Mouse (Mus musculus) CH12.LX (cell line): ENCODE measurements around the gene Tll2. TPM values are rescaled to one million over a fixed set of nuclear protein-coding genes. Genes with fewer than 3 reads are reported as not detected.

Source experiments
- DNase-seq: peaks from one replicate; pipeline ENCODE4 v3.0.0-alpha.2; 2013; ENCODE audit errors: extremely low read depth
- H3K27ac ChIP-seq: 2 replicates; pipeline ENCODE4 v1.5.1; 2012; ENCODE audit warnings: low read depth, mild to moderate bottlenecking, control low read depth, moderate library complexity; ENCODE audit not compliant: insufficient read depth
- H3K27me3 ChIP-seq: replicated peaks from 2 replicates; pipeline ENCODE3; 2012; ENCODE audit warnings: inconsistent platforms
- H3K36me3 ChIP-seq, 2 experiments: replicated peaks in 1 of 2; 2 replicates each; pipeline versions ENCODE3 to v1.6.1; 2012; ENCODE audit warnings: inconsistent platforms in 1 of 2, low read length in 1 of 2, mild to moderate bottlenecking in 1 of 2, mixed read lengths in 1 of 2, moderate library complexity in 1 of 2; ENCODE audit not compliant: control insufficient read depth in 1 of 2, insufficient read depth in 1 of 2
- H3K4me1 ChIP-seq, 2 experiments: 2 replicates each; pipeline ENCODE4 v1.6.1; 2012; ENCODE audit warnings: inconsistent platforms in 1 of 2, moderate library complexity in 1 of 2; ENCODE audit not compliant: insufficient read depth in 2 of 2, control insufficient read depth in 1 of 2
- H3K4me2 ChIP-seq: 2 replicates; pipeline ENCODE4 v1.6.1; 2012; ENCODE audit warnings: low read depth, mild to moderate bottlenecking, control low read depth; ENCODE audit not compliant: poor library complexity, insufficient read depth, severe bottlenecking
- H3K4me3 ChIP-seq, 3 experiments: fragments of 150-350 bp in 1 of 3; sonication (generic) in 1 of 3; replicated peaks in 1 of 3; 2 replicates each; pipeline versions ENCODE3 to v1.5.1; 2011 to 2012; ENCODE audit warnings: low read depth in 2 of 3, low read length in 2 of 3, mild to moderate bottlenecking in 2 of 3, moderate library complexity in 2 of 3, control low read depth in 1 of 3, improper control_type of control experiment in 1 of 3, inconsistent platforms in 1 of 3, mixed read lengths in 1 of 3; ENCODE audit not compliant: poor library complexity in 1 of 3
- H3K79me2 ChIP-seq: replicated peaks from 2 replicates; pipeline ENCODE4 v1.6.1; 2012; ENCODE audit warnings: mild to moderate bottlenecking, moderate library complexity; ENCODE audit not compliant: control insufficient read depth, poor library complexity, insufficient read depth, severe bottlenecking; ENCODE audit errors: extremely low read depth
- H3K9ac ChIP-seq: 2 replicates; pipeline ENCODE4 v1.6.1; 2012; ENCODE audit warnings: low read depth, mild to moderate bottlenecking, control low read depth, moderate library complexity; ENCODE audit not compliant: insufficient read depth
- H3K9me3 ChIP-seq: replicated peaks from 2 replicates; pipeline ENCODE3; 2012; ENCODE audit warnings: low read length, inconsistent platforms, mixed read lengths
- CTCF ChIP-seq, 2 experiments: IDR thresholded peaks in 1 of 2; conservative IDR thresholded peaks in 1 of 2; 2 replicates each; pipeline ENCODE4 v1.5.1; 2011 to 2012; ENCODE audit warnings: low read depth in 2 of 2, low read length in 2 of 2, improper control_type of control experiment in 1 of 2, inconsistent platforms in 1 of 2, mild to moderate bottlenecking in 1 of 2, moderate library complexity in 1 of 2
- E2F4 ChIP-seq: IDR thresholded peaks from 2 replicates; pipeline ENCODE4 v1.6.1; 2011; ENCODE audit warnings: low read depth, low read length, improper control_type of control experiment; ENCODE audit not compliant: insufficient replicate concordance
- EP300 ChIP-seq: IDR thresholded peaks from 2 replicates; pipeline ENCODE4 v1.6.1; 2011; ENCODE audit warnings: low read length, improper control_type of control experiment
- HCFC1 ChIP-seq: IDR thresholded peaks from 2 replicates; pipeline ENCODE4 v1.6.1; 2012; ENCODE audit warnings: low read depth, mild to moderate bottlenecking, inconsistent platforms, low read length, improper control_type of control experiment
- IRF4 ChIP-seq: IDR thresholded peaks from 2 replicates; pipeline ENCODE4 v1.6.1; 2014; ENCODE audit warnings: low read depth, mild to moderate bottlenecking, inconsistent platforms, low read length, improper control_type of control experiment
- JUND ChIP-seq: conservative IDR thresholded peaks from 2 replicates; pipeline ENCODE4 v1.6.1; 2011; ENCODE audit warnings: low read depth, low read length, improper control_type of control experiment
- KAT2A ChIP-seq: IDR thresholded peaks from 2 replicates; pipeline ENCODE4 v1.6.1; 2012; ENCODE audit warnings: low read length, improper control_type of control experiment, inconsistent platforms; ENCODE audit not compliant: insufficient replicate concordance
- MAFK ChIP-seq: IDR thresholded peaks from 2 replicates; pipeline ENCODE4 v1.6.1; 2011; ENCODE audit warnings: low read length, improper control_type of control experiment; ENCODE audit not compliant: insufficient replicate concordance
- MEF2A ChIP-seq: IDR thresholded peaks from 2 replicates; pipeline ENCODE4 v1.6.1; 2014; ENCODE audit warnings: low read depth, mild to moderate bottlenecking, inconsistent platforms, low read length, improper control_type of control experiment, borderline replicate concordance
- NRF1 ChIP-seq: IDR thresholded peaks from 2 replicates; pipeline ENCODE4 v1.6.1; 2014; ENCODE audit warnings: low read depth, mild to moderate bottlenecking, inconsistent platforms, low read length, improper control_type of control experiment, moderate library complexity
- POLR2A ChIP-seq: IDR thresholded peaks from 2 replicates; pipeline ENCODE4 v1.6.1; 2011; ENCODE audit warnings: low read depth, mild to moderate bottlenecking, improper control_type of control experiment, low read length
- POLR2AphosphoS2 ChIP-seq: IDR thresholded peaks from 2 replicates; pipeline ENCODE4 v1.6.1; 2011; ENCODE audit warnings: low read depth, low read length, improper control_type of control experiment
- RAD21 ChIP-seq: IDR thresholded peaks from 2 replicates; pipeline ENCODE4 v1.6.1; 2011; ENCODE audit warnings: low read depth, mild to moderate bottlenecking, low read length, improper control_type of control experiment, moderate library complexity
- RCOR1 ChIP-seq: conservative IDR thresholded peaks from 2 replicates; pipeline ENCODE4 v1.6.1; 2012; ENCODE audit warnings: low read depth, mild to moderate bottlenecking, inconsistent platforms, low read length, improper control_type of control experiment
- TBP ChIP-seq: conservative IDR thresholded peaks from 2 replicates; pipeline ENCODE4 v1.6.1; 2011; ENCODE audit warnings: low read depth, low read length, improper control_type of control experiment
- UBTF ChIP-seq: IDR thresholded peaks from 2 replicates; pipeline ENCODE4 v1.6.1; 2012; ENCODE audit warnings: low read depth, mild to moderate bottlenecking, inconsistent platforms, low read length, improper control_type of control experiment, moderate library complexity
- USF1 ChIP-seq: IDR thresholded peaks from 2 replicates; pipeline ENCODE4 v1.6.1; 2014; ENCODE audit warnings: low read depth, mild to moderate bottlenecking, inconsistent platforms, low read length, improper control_type of control experiment
- ZKSCAN1 ChIP-seq: IDR thresholded peaks from 2 replicates; pipeline ENCODE4 v1.6.1; 2012; ENCODE audit warnings: low read depth, inconsistent platforms, low read length, improper control_type of control experiment, borderline replicate concordance
- dilution Hi-C: fragments of 300-500 bp; cut with MboI; formaldehyde crosslinking; loops from 2 replicates; pipeline ENCODE4 v1.14.3; 2020; ENCODE audit warnings: low sequenced_read_pairs; ENCODE audit not compliant: extremely low pct_unique_long_range_greater_than_20kb, extremely low pct_ligation_motif_present
- in situ Hi-C: fragments of 300-500 bp; cut with MboI; formaldehyde crosslinking; loops from 3 replicates; pipeline ENCODE4 v1.14.3; 2019; ENCODE audit warnings: low sequenced_read_pairs, low pct_ligation_motif_present, low pct_unique_long_range_greater_than_20kb, mixed read lengths
- polyA plus RNA-seq: library from polyadenylated mRNA; unstranded; fragments of >175 nt; gene quantifications from 2 replicates; pipeline ENCODE4 v1.2.1, GENCODE M21; 2012; ENCODE audit warnings: low read depth; ENCODE audit not compliant: insufficient read length
- total RNA-seq, 2 experiments: library from RNA; depleted of rRNA; stranded (reverse); fragments of 300-350 nt in 1 of 2; fragments of >200 nt in 1 of 2; gene quantifications; 2 replicates each; pipeline ENCODE4 v1.2.3; 2012 to 2014

Gene Tll2
- total and polyA plus RNA-seq, 3 experiments, result not detected

- DNase-seq, result no peak
- Histone ChIP-seq H3K27ac (no peak overlapping the region), H3K4me2 (no peak overlapping the region), H3K4me3 (no peak overlapping the region), H3K4me1 (no peaks in the 10 kb centered on the region)
- dilution Hi-C loops, result no loop called here
- TF ChIP-seq USF1 (no peak), UBTF (no peak), E2F4 (no peak), TBP (no peak), JUND (no peak), ZKSCAN1 (no peak), MAFK (no peak), IRF4 (no peak), POLR2AphosphoS2 (no peak), RCOR1 (no peak), NRF1 (no peak), POLR2A (no peak)
- TF ChIP-seq, all 38 proteins: peak for 0
- no peak overlapping the region for H3K9ac ChIP-seq
- in situ Hi-C loops, result no loop called here
- H3K36me3 ChIP-seq, result no peaks in the 10 kb centered on the region
- H3K27me3 ChIP-seq, result peaks cover 22% of the 10 kb centered on the region
- no peaks in the 10 kb centered on the region for H3K9me3 ChIP-seq
- no peaks in the 10 kb centered on the region for H3K79me2 ChIP-seq
Measured at GRCm38 (mm10) chr19:41165144-41165913, 41.3 kb downstream of the Tll2 start.

GRCm38 (mm10) chr19:41164447-41165095 is 42.1 kb downstream of the Tll2 start:
- Histone ChIP-seq H3K79me2 (no peaks in the 10 kb centered on the region), H3K27me3 (peaks cover 25% of the 10 kb centered on the region), H3K4me2 (no peak overlapping the region), H3K27ac (no peak overlapping the region), H3K9ac (no peak overlapping the region), H3K9me3 (no peaks in the 10 kb centered on the region), H3K36me3 (no peaks in the 10 kb centered on the region), H3K4me1 (no peaks in the 10 kb centered on the region), H3K4me3 (no peak overlapping the region)
- no peak for TF ChIP-seq RAD21
- TF ChIP-seq RCOR1, result no peak
- TF ChIP-seq MEF2A, result no peak
- no peak for TF ChIP-seq POLR2AphosphoS2
- no peak for TF ChIP-seq E2F4
- no peak for TF ChIP-seq KAT2A
- no peak for TF ChIP-seq UBTF
- no peak for TF ChIP-seq HCFC1
- TF ChIP-seq IRF4, result no peak
- no peak for TF ChIP-seq EP300
- no peak for TF ChIP-seq CTCF (conservative IDR thresholded peaks at IDR 0.05 in 1 of 2, IDR thresholded peaks at IDR 0.05 in 1 of 2; ENCODE audit: low read depth in 2 of 2, low read length in 2 of 2)
- no peak for TF ChIP-seq JUND
- dilution Hi-C loops (no loop called here), in situ Hi-C loops (no loop called here)
- no peak for DNase-seq
